Mouse (Mus musculus) hindbrain, embryonic 13.5 days (tissue): ENCODE data around the gene Hira. TPM values are rescaled to one million over a fixed set of nuclear protein-coding genes. Genes with fewer than 3 reads are reported as not detected.
"Not testable (repeated sequence)": the region's sequence is repeated elsewhere in the genome, so short reads cannot be mapped to it uniquely, and the experiment has no call there.

Source experiments
- ATAC-seq: fragments of 200-750 bp; cut with Nextera tagmentation; 2 replicates; pipeline ENCODE4 v1.8.0; 2017; ENCODE audit warnings: moderate TSS enrichment; ENCODE audit not compliant: low FRiP score
- H3K27ac ChIP-seq: fragments of 300-500 bp; sonication (generic); 2 replicates; pipeline ENCODE4 v1.5.1; 2015; ENCODE audit warnings: inconsistent platforms, mild to moderate bottlenecking, moderate library complexity
- H3K27me3 ChIP-seq: fragments of 300-500 bp; sonication (generic); 2 replicates; pipeline ENCODE4 v1.6.1; 2015; ENCODE audit warnings: mild to moderate bottlenecking, inconsistent platforms
- H3K36me3 ChIP-seq: fragments of 300-500 bp; sonication (generic); 2 replicates; pipeline ENCODE4 v1.6.1; 2015; ENCODE audit warnings: mild to moderate bottlenecking, inconsistent platforms
- H3K4me1 ChIP-seq: fragments of 300-500 bp; sonication (generic); replicated peaks from 2 replicates; pipeline ENCODE4 v1.6.1; 2015; ENCODE audit warnings: inconsistent platforms
- H3K4me2 ChIP-seq: fragments of 300-500 bp; sonication (generic); 2 replicates; pipeline ENCODE4 v1.6.1; 2015; ENCODE audit warnings: inconsistent platforms, mild to moderate bottlenecking, moderate library complexity
- H3K4me3 ChIP-seq: fragments of 300-500 bp; sonication (generic); 2 replicates; pipeline ENCODE4 v1.5.1; 2015; ENCODE audit warnings: mild to moderate bottlenecking, inconsistent platforms
- H3K9ac ChIP-seq: fragments of 300-500 bp; sonication (generic); 2 replicates; pipeline ENCODE4 v1.6.1; 2015; ENCODE audit warnings: mild to moderate bottlenecking, inconsistent platforms
- H3K9me3 ChIP-seq: fragments of 300-500 bp; sonication (generic); 2 replicates; pipeline ENCODE4 v1.6.1; 2016; ENCODE audit warnings: inconsistent platforms
- WGBS: fragments of 180-500 bp; shearing (Covaris S2); methylation state at CpG from one replicate; pipeline ENCODE4 v1.1.7; 2015; 5-methylcytosine and 5-hydroxymethylcytosine counted together
- polyA plus RNA-seq: library from polyadenylated mRNA; unstranded; fragments of >200 nt; fragmentation: Nextera tagmentation; extraction: Ambion mirVana; gene quantifications from 2 replicates; pipeline ENCODE4 v1.2.1, GENCODE M21; 2015

Hira gene
- polyA plus RNA-seq, 1 experiment from 2014 or later, result 21.3 TPM

- WGBS, result 93% methylated on average over 5 of the region's 5 CpGs
- Histone ChIP-seq H3K27ac (no peak overlapping the region), H3K4me2 (no peak overlapping the region), H3K4me3 (no peak overlapping the region), H3K36me3 (peaks cover 73% of the 10 kb centered on the region), H3K9me3 (no peaks in the 10 kb centered on the region), H3K27me3 (no peaks in the 10 kb centered on the region), H3K9ac (no peak overlapping the region), H3K4me1 (no peaks in the 10 kb centered on the region)
- no peak for ATAC-seq
These were observed 61.7 kb downstream of the Hira start for GRCm38 (mm10) chr16:18938321-18939082.

- Histone ChIP-seq H3K36me3 (peaks cover 73% of the 10 kb centered on the region), H3K27ac (no peak overlapping the region), H3K4me2 (no peak overlapping the region), H3K9ac (no peak overlapping the region), H3K4me3 (no peak overlapping the region), H3K9me3 (no peaks in the 10 kb centered on the region), H3K4me1 (no peaks in the 10 kb centered on the region), H3K27me3 (no peaks in the 10 kb centered on the region)
- WGBS, result 94% methylated on average over 6 of the region's 6 CpGs
- no peak for ATAC-seq
These were observed 67.1 kb downstream of the Hira start for GRCm38 (mm10) chr16:18943906-18944305.

GRCm38 (mm10) chr16:18948941-18949340 is 72.1 kb downstream of the Hira start:
- no peak overlapping the region for H3K27ac ChIP-seq
- no peak overlapping the region for H3K4me3 ChIP-seq
- ATAC-seq, result no peak
- peaks cover 91% of the 10 kb centered on the region for H3K36me3 ChIP-seq
- WGBS, result 96% methylated on average over 9 of the region's 9 CpGs
- no peak overlapping the region for H3K4me2 ChIP-seq
- H3K4me1 ChIP-seq, result no peaks in the 10 kb centered on the region
- H3K9ac ChIP-seq, result no peak overlapping the region
- H3K9me3 ChIP-seq, result no peaks in the 10 kb centered on the region
- H3K27me3 ChIP-seq, result no peaks in the 10 kb centered on the region

GRCm38 (mm10) chr16:18950351-18950750 is 73.5 kb downstream of the Hira start:
- Histone ChIP-seq H3K9ac (no peak overlapping the region), H3K27ac (no peak overlapping the region), H3K9me3 (no peaks in the 10 kb centered on the region), H3K4me3 (no peak overlapping the region), H3K36me3 (peaks cover 94% of the 10 kb centered on the region), H3K4me2 (no peak overlapping the region), H3K4me1 (no peaks in the 10 kb centered on the region), H3K27me3 (no peaks in the 10 kb centered on the region)
- WGBS, result 90% methylated on average over 2 of the region's 2 CpGs
- no peak for ATAC-seq

GRCm38 (mm10) chr16:18952813-18953212 is 76.0 kb downstream of the Hira start:
- no peaks in the 10 kb centered on the region for H3K27me3 ChIP-seq
- H3K4me3 ChIP-seq, result no peak overlapping the region
- H3K27ac ChIP-seq, result no peak overlapping the region
- no peak overlapping the region for H3K4me2 ChIP-seq
- no peaks in the 10 kb centered on the region for H3K9me3 ChIP-seq
- H3K4me1 ChIP-seq, result no peaks in the 10 kb centered on the region
- ATAC-seq, result no peak
- no peak overlapping the region for H3K9ac ChIP-seq
- H3K36me3 ChIP-seq, result peaks cover 93% of the 10 kb centered on the region

GRCm38 (mm10) chr16:18955070-18955469 is 78.2 kb downstream of the Hira start:
- Histone ChIP-seq H3K4me1 (no peaks in the 10 kb centered on the region), H3K36me3 (peaks cover 76% of the 10 kb centered on the region), H3K27ac (no peak overlapping the region), H3K9ac (no peak overlapping the region), H3K27me3 (no peaks in the 10 kb centered on the region), H3K4me2 (no peak overlapping the region), H3K9me3 (peaks cover 3% of the 10 kb centered on the region), H3K4me3 (no peak overlapping the region)
- no peak for ATAC-seq
- WGBS, result 95% methylated on average over 3 of the region's 3 CpGs

- H3K9me3 ChIP-seq, result peaks cover 20% of the 10 kb centered on the region
- no peaks in the 10 kb centered on the region for H3K4me1 ChIP-seq
- no peak for ATAC-seq
- no peak overlapping the region for H3K27ac ChIP-seq
- H3K36me3 ChIP-seq, result peaks cover 68% of the 10 kb centered on the region
- H3K4me3 ChIP-seq, result no peak overlapping the region
- no peak overlapping the region for H3K9ac ChIP-seq
- no peaks in the 10 kb centered on the region for H3K27me3 ChIP-seq
- no peak overlapping the region for H3K4me2 ChIP-seq
These were observed 86.6 kb downstream of the Hira start for GRCm38 (mm10) chr16:18963486-18963885.

- H3K4me3 ChIP-seq, result no peak overlapping the region
- no peaks in the 10 kb centered on the region for H3K4me1 ChIP-seq
- no peak for ATAC-seq
- H3K27me3 ChIP-seq, result no peaks in the 10 kb centered on the region
- H3K27ac ChIP-seq, result no peak overlapping the region
- H3K9me3 ChIP-seq, result 0 out of 2 replicates have a peak, but pooled peaks cover 4% of the 10 kb centered on the region
- H3K36me3 ChIP-seq, result peaks cover 62% of the 10 kb centered on the region
- WGBS, result 97% methylated on average over 9 of the region's 9 CpGs
- H3K4me2 ChIP-seq, result no peak overlapping the region
- no peak overlapping the region for H3K9ac ChIP-seq
These were observed 92.7 kb downstream of the Hira start for GRCm38 (mm10) chr16:18969420-18970128.

- WGBS, result 88% methylated on average over 3 of the region's 3 CpGs
- Histone ChIP-seq H3K9me3 (0 out of 2 replicates have a peak, but pooled peaks cover 2% of the 10 kb centered on the region), H3K4me2 (no peak overlapping the region), H3K4me1 (no peaks in the 10 kb centered on the region), H3K27ac (no peak overlapping the region), H3K36me3 (peaks cover 60% of the 10 kb centered on the region), H3K9ac (no peak overlapping the region), H3K4me3 (no peak overlapping the region), H3K27me3 (no peaks in the 10 kb centered on the region)
- no peak for ATAC-seq
These were observed 94.0 kb downstream of the Hira start for GRCm38 (mm10) chr16:18970837-18971236.

- 87% methylated on average over 23 of the region's 23 CpGs for WGBS
- H3K4me3 ChIP-seq, H3K27me3 ChIP-seq, H3K27ac ChIP-seq, H3K9ac ChIP-seq, H3K4me2 ChIP-seq, H3K4me1 ChIP-seq: not testable (repeated sequence)
- H3K36me3 ChIP-seq, result peaks cover 38% of the 10 kb centered on the region
- peaks cover 11% of the 10 kb centered on the region; the same call in 1 of the 2 replicates for H3K9me3 ChIP-seq
- peak; percentile 32; the same call in 1 of the 2 replicates for ATAC-seq
These were observed 98.8 kb downstream of the Hira start for GRCm38 (mm10) chr16:18975665-18976064.

- H3K4me1 ChIP-seq, result no peaks in the 10 kb centered on the region
- no peak overlapping the region for H3K9ac ChIP-seq
- H3K4me2 ChIP-seq, result no peak overlapping the region
- WGBS, result 79% methylated on average over 19 of the region's 23 CpGs
- ATAC-seq, result no peak; the same call in 1 of the 2 replicates
- peaks cover 11% of the 10 kb centered on the region; the same call in 1 of the 2 replicates for H3K9me3 ChIP-seq
- H3K27ac ChIP-seq, result no peak overlapping the region
- 0 out of 2 replicates have a peak overlapping the region, but pooled peaks have one; percentile 4 for H3K4me3 ChIP-seq
- H3K27me3 ChIP-seq, result no peaks in the 10 kb centered on the region
- peaks cover 31% of the 10 kb centered on the region for H3K36me3 ChIP-seq
These were observed 99.5 kb downstream of the Hira start for GRCm38 (mm10) chr16:18976315-18976714.

GRCm38 (mm10) chr16:18986381-18986780 is 109.5 kb downstream of the Hira start:
- no peak overlapping the region for H3K4me2 ChIP-seq
- H3K9me3 ChIP-seq, result no peaks in the 10 kb centered on the region
- H3K27me3 ChIP-seq, result no peaks in the 10 kb centered on the region
- no peak overlapping the region for H3K9ac ChIP-seq
- 93% methylated on average over 3 of the region's 3 CpGs for WGBS
- H3K4me3 ChIP-seq, result no peak overlapping the region
- no peaks in the 10 kb centered on the region for H3K4me1 ChIP-seq
- H3K27ac ChIP-seq, result no peak overlapping the region
- H3K36me3 ChIP-seq, result no peaks in the 10 kb centered on the region
- ATAC-seq, result no peak

- H3K4me1 ChIP-seq, result no peaks in the 10 kb centered on the region
- H3K9me3 ChIP-seq, result no peaks in the 10 kb centered on the region
- 90% methylated on average over 5 of the region's 5 CpGs for WGBS
- H3K4me3 ChIP-seq, result no peak overlapping the region
- no peaks in the 10 kb centered on the region for H3K27me3 ChIP-seq
- no peak for ATAC-seq
- no peak overlapping the region for H3K9ac ChIP-seq
- no peak overlapping the region for H3K27ac ChIP-seq
- H3K36me3 ChIP-seq, result no peaks in the 10 kb centered on the region
- H3K4me2 ChIP-seq, result no peak overlapping the region
These were observed 110.0 kb downstream of the Hira start for GRCm38 (mm10) chr16:18986860-18987259.
